Mouse (Mus musculus) liver, adult 2 months (tissue): ENCODE measurements around the gene Ino80d.

Source experiments
- CTCF ChIP-seq: fragments of 200-500 bp; IDR thresholded peaks from 2 replicates; pipeline ENCODE4 v1.5.1; 2011; ENCODE audit warnings: low read depth, low read length, control low read depth
- POLR2A ChIP-seq: fragments of 200-500 bp; IDR thresholded peaks from 2 replicates; pipeline ENCODE4 v1.6.1; 2011; ENCODE audit warnings: low read length, control low read depth; ENCODE audit not compliant: insufficient read depth; ENCODE audit errors: extremely low read depth

DNA sequence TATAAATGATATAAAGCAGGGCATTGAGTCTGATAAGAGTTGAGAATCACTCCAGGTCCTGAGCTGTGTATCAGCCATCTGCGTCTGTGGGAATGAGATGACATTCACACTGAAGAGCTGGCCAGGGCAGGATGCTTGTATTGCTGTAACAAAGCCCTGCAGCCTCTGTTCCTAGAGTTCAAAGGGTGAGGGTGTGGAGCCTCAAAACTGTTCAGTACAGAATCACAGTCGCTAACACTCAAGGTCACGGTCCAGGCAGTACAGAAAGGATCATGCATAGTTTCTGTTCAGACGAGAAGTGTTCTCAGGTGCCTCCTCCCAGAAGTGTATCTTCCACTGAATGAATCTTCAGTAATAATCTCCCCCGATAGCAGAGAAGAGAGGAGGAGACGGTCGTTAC, 203.0 kb downstream of the Ino80d start:
- TF ChIP-seq CTCF: no peak
- no peak for TF ChIP-seq POLR2A
